Mouse (Mus musculus) limb, embryonic 12.5 days (tissue): Measurements from ENCODE around the gene Magix. TPM values are rescaled to one million over a fixed set of nuclear protein-coding genes. Genes with fewer than 3 reads are reported as not detected.
A peak's percentile ranks its signal among the peaks of the same experiment; 100 is the strongest.
"Not testable (repeated sequence)": the region's sequence is repeated elsewhere in the genome, so short reads cannot be mapped to it uniquely, and the experiment has no call there.

Source experiments
- ATAC-seq: fragments of 200-750 bp; cut with Nextera tagmentation; 2 replicates; pipeline ENCODE4 v1.8.0; 2017; ENCODE audit warnings: low read depth, moderate TSS enrichment; ENCODE audit not compliant: insufficient number of reproducible peaks, insufficient read depth, low FRiP score, low TSS enrichment
- H3K27ac ChIP-seq: fragments of 300-500 bp; sonication (generic); 2 replicates; pipeline ENCODE4 v1.5.1; 2016; ENCODE audit warnings: mild to moderate bottlenecking, moderate library complexity
- H3K27me3 ChIP-seq: fragments of 300-500 bp; sonication (generic); 2 replicates; pipeline ENCODE4 v1.6.1; 2016; ENCODE audit warnings: mild to moderate bottlenecking, moderate library complexity
- H3K36me3 ChIP-seq: fragments of 300-500 bp; sonication (generic); 2 replicates; pipeline ENCODE4 v1.6.1; 2016; ENCODE audit warnings: mild to moderate bottlenecking, moderate library complexity
- H3K4me1 ChIP-seq: fragments of 300-500 bp; sonication (generic); replicated peaks from 2 replicates; pipeline ENCODE4 v1.6.1; 2016
- H3K4me2 ChIP-seq: fragments of 300-500 bp; sonication (generic); 2 replicates; pipeline ENCODE4 v1.6.1; 2016; ENCODE audit warnings: mild to moderate bottlenecking, moderate library complexity
- H3K4me3 ChIP-seq: fragments of 300-500 bp; sonication (generic); replicated peaks from 2 replicates; pipeline ENCODE4 v1.5.1; 2016; ENCODE audit warnings: mild to moderate bottlenecking
- H3K9ac ChIP-seq: fragments of 300-500 bp; sonication (generic); replicated peaks from 2 replicates; pipeline ENCODE4 v1.6.1; 2016; ENCODE audit warnings: mild to moderate bottlenecking, moderate library complexity
- H3K9me3 ChIP-seq: fragments of 300-500 bp; sonication (generic); 2 replicates; pipeline ENCODE4 v1.6.1; 2016; ENCODE audit warnings: mild to moderate bottlenecking, moderate library complexity
- WGBS: fragments of 180-500 bp; shearing (Covaris S2); methylation state at CpG from one replicate; pipeline ENCODE4 v1.1.7; 2016; 5-methylcytosine and 5-hydroxymethylcytosine counted together
- polyA plus RNA-seq: library from polyadenylated mRNA; unstranded; fragments of >200 nt; fragmentation: Nextera tagmentation; extraction: Ambion mirVana; gene quantifications from 2 replicates; pipeline ENCODE4 v1.2.1, GENCODE M21; 2016

Magix gene
- polyA plus RNA-seq, 1 experiment from 2014 or later: not detected

- H3K27ac ChIP-seq, H3K36me3 ChIP-seq, H3K4me1 ChIP-seq, H3K27me3 ChIP-seq, H3K9me3 ChIP-seq, H3K9ac ChIP-seq: not testable (repeated sequence)
- peak within 1 kb of the TSS; percentile 35 for H3K4me3 ChIP-seq
- ATAC-seq: peak; percentile 96
- peak within 1 kb of the TSS; percentile 51 for H3K4me2 ChIP-seq
- WGBS: 15% methylated on average over 22 of the region's 60 CpGs
These were observed 33.3 kb upstream of the Magix start, which contains the start of gene Wdr45 for GRCm38 (mm10) chrX:7714135-7714899. Gene Wdr45, plus strand, starts transcription at chrX:7714333.

DNA sequence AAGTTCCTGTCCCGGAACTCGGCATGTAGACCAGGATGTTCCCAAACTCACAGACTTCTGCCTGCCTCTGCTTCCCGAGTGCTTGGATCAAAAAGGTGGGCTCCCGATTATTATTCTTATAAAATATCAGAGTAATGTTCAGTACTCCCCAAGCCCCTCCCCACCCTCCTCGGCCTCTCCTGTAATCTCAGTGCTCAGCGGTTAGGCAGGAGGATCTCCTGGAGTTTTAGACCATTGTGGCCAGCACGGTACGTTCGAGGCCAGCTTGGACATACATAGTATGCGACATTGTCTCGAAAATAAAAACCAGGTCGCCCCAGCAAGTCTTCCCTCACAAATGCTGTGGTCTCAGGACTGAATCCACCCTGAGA lies 32.7 kb upstream of the Magix start:
- Histone ChIP-seq H3K4me2 (peak overlapping the region; percentile 51), H3K4me3 (peak overlapping the region; percentile 35)
- not testable (repeated sequence) for H3K9me3 ChIP-seq, H3K4me1 ChIP-seq, H3K27ac ChIP-seq, H3K27me3 ChIP-seq, H3K9ac ChIP-seq, H3K36me3 ChIP-seq
- peak; percentile 73 for ATAC-seq
- WGBS: 30% methylated on average over 6 of the region's 12 CpGs

DNA sequence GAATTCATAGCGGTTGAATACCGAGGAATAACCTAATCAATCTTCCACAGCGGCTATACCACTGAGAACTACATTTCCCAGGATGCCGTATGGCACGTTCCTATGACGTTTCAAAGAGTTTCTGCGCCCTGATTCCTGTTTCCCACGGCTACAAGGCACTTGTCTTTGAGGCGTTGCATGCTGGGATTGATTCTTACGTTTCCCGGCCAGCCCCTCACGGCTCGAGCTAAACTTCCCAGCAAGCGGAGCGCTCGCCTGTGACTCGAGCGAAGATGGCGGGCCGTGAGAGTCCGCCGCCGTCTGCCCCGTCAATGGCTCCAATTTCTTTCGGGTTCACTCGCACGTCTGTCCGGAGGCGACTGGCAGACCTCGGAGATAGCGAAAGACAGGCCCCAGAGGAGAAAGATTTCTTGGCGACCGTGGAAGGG lies 15.9 kb upstream of the Magix start, which contains the start of gene Gpkow:
Gpkow (plus strand) TSS at position 178 of the 428 bp plus-strand sequence.
- WGBS: 9% methylated on average over 33 of the region's 33 CpGs
- no peaks in the 10 kb centered on the region for H3K4me1 ChIP-seq
- H3K27me3 ChIP-seq: no peaks in the 10 kb centered on the region

GRCm38 (mm10) chrX:7696520-7696919 lies 15.5 kb upstream of the Magix start:
- peak overlapping the region; percentile 42 for H3K4me2 ChIP-seq
- H3K36me3 ChIP-seq: peaks cover 23% of the 10 kb centered on the region; the same call in 1 of the 2 replicates
- no peaks in the 10 kb centered on the region for H3K27me3 ChIP-seq
- 36% methylated on average over 6 of the region's 6 CpGs for WGBS
- no peaks in the 10 kb centered on the region for H3K4me1 ChIP-seq
- no peak overlapping the region for H3K9ac ChIP-seq
- no peaks in the 10 kb centered on the region for H3K9me3 ChIP-seq
- ATAC-seq: peak; percentile 30; the same call in 1 of the 2 replicates
- peak overlapping the region; percentile 58; the same call in 1 of the 2 replicates for H3K4me3 ChIP-seq
- H3K27ac ChIP-seq: no peak overlapping the region

More for the DNA sequence above, 15.9 kb upstream of the Magix start, which contains the start of gene Gpkow:
- Histone ChIP-seq H3K4me2 (peak within 1 kb of the TSS; percentile 59), H3K27ac (no peak within 1 kb of the TSS), H3K36me3 (peaks cover 26% of the 10 kb centered on the region; the same call in 1 of the 2 replicates), H3K4me3 (peak within 1 kb of the TSS; percentile 58), H3K9ac (peak within 1 kb of the TSS; percentile 59), H3K9me3 (no peaks in the 10 kb centered on the region)
- ATAC-seq: peak; percentile 95

DNA sequence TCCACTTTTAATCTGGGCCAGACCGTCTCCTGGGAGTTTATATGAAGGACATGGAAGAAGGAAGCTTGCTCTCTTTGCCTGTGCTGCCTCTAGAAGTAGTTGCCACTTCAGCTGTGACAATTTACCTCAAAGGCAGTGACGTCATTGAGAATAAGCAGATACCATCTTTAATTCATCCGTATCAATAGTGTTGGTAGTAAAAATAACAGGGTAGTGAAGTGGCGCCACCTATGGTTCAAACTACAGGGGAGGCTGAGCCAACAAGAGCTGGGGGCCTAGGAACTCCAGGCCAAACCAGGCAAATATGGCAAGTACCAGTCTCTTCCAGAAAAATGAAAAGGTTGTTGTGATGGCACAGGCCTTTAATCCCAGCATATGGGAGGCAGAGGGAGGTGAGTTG lies 11.8 kb upstream of the Magix start:
- no peak for ATAC-seq
- Histone ChIP-seq H3K27ac (no peak overlapping the region), H3K4me3 (no peak overlapping the region), H3K4me1 (no peaks in the 10 kb centered on the region), H3K27me3 (no peaks in the 10 kb centered on the region), H3K4me2 (no peak overlapping the region), H3K9me3 (no peaks in the 10 kb centered on the region), H3K36me3 (no peaks in the 10 kb centered on the region), H3K9ac (no peak overlapping the region)
- 37% methylated on average over 4 of the region's 4 CpGs for WGBS

GRCm38 (mm10) chrX:7690486-7690885 lies 9.4 kb upstream of the Magix start:
- WGBS: 67% methylated on average over 3 of the region's 3 CpGs
- H3K4me3 ChIP-seq: no peak overlapping the region
- no peaks in the 10 kb centered on the region for H3K4me1 ChIP-seq
- no peak overlapping the region for H3K4me2 ChIP-seq
- H3K27me3 ChIP-seq: no peaks in the 10 kb centered on the region
- no peak overlapping the region for H3K27ac ChIP-seq
- no peaks in the 10 kb centered on the region for H3K36me3 ChIP-seq
- ATAC-seq: no peak
- H3K9me3 ChIP-seq: no peaks in the 10 kb centered on the region
- no peak overlapping the region for H3K9ac ChIP-seq

DNA sequence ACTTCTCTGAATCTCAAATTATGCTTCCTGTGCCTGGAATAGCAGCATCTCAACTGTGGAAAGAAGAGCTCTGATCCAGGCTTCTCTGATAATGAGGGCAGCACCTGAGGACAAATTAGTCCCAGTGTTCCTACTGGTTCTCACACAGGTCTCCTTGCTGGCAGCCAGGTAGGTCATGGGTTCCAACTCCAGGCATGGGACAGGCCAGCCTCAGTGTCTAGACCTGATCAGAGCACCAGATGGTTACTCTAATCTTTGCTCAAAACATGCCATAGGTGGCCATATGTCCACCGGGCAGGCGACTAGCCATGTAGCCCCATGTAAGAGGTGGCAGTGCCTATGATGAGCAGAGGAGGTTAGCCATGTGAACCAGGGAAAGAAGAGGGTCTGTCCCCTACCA lies 7.3 kb upstream of the Magix start:
- ATAC-seq: no peak
- 82% methylated on average over 2 of the region's 2 CpGs for WGBS

GRCm38 (mm10) chrX:7680057-7680412 lies 1.0 kb downstream of the Magix start:
- ATAC-seq: no peak
- Histone ChIP-seq H3K27me3 (no peaks in the 10 kb centered on the region), H3K9ac (no peak overlapping the region)

More for the DNA sequence above, 7.3 kb upstream of the Magix start:
- Histone ChIP-seq H3K4me3 (no peak overlapping the region), H3K9me3 (no peaks in the 10 kb centered on the region), H3K27ac (no peak overlapping the region), H3K4me1 (no peaks in the 10 kb centered on the region), H3K4me2 (no peak overlapping the region), H3K36me3 (no peaks in the 10 kb centered on the region), H3K27me3 (no peaks in the 10 kb centered on the region), H3K9ac (no peak overlapping the region)

GRCm38 (mm10) chrX:7679405-7680056 lies 1.5 kb downstream of the Magix start:
- ATAC-seq: peak; percentile 92
- H3K9ac ChIP-seq: no peak overlapping the region
- H3K36me3 ChIP-seq: no peaks in the 10 kb centered on the region
- 0 out of 2 replicates have a peak, but pooled peaks cover 4% of the 10 kb centered on the region for H3K9me3 ChIP-seq
- H3K4me2 ChIP-seq: peak overlapping the region; percentile 51
- no peak overlapping the region for H3K27ac ChIP-seq
- 18% methylated on average over 27 of the region's 27 CpGs for WGBS
- peak overlapping the region; percentile 24 for H3K4me3 ChIP-seq
- H3K4me1 ChIP-seq: no peaks in the 10 kb centered on the region
- H3K27me3 ChIP-seq: no peaks in the 10 kb centered on the region

More at GRCm38 (mm10) chrX:7680057-7680412, 1.0 kb downstream of the Magix start:
- Histone ChIP-seq H3K4me2 (peak overlapping the region; percentile 51), H3K4me1 (no peaks in the 10 kb centered on the region), H3K36me3 (no peaks in the 10 kb centered on the region), H3K9me3 (no peaks in the 10 kb centered on the region), H3K4me3 (peak overlapping the region; percentile 24), H3K27ac (no peak overlapping the region)
- WGBS: 13% methylated on average over 12 of the region's 12 CpGs

DNA sequence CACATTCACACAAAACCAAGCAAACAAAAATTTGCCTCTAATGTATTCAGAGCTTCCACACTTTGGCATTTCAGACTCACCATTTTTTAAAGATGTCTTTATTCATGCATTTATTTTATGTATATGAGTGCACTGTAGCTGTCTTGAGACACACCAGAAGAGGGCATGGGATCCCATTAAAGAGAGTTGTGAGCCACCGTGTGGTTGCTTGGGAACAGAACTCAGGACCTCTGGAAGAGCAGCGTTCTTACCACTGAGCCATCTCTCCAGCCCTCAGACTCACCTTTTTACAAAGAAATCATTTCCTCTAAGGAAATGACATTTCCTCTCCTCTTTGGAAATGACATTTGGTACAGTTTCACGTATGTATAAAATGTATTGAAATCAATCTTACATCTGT lies 2.1 kb downstream of the Magix start:
- Histone ChIP-seq H3K4me3 (no peak overlapping the region), H3K9me3 (0 out of 2 replicates have a peak, but pooled peaks cover 4% of the 10 kb centered on the region), H3K9ac (no peak overlapping the region), H3K27ac (no peak overlapping the region), H3K4me2 (no peak overlapping the region), H3K4me1 (0 out of 2 replicates have a peak, but pooled peaks cover 2% of the 10 kb centered on the region), H3K36me3 (no peaks in the 10 kb centered on the region), H3K27me3 (no peaks in the 10 kb centered on the region)
- WGBS: 38% methylated on average over 3 of the region's 3 CpGs
- no peak for ATAC-seq

GRCm38 (mm10) chrX:7675001-7675380 lies 6.1 kb downstream of the Magix start:
- no peak overlapping the region for H3K9ac ChIP-seq
- WGBS: 42% methylated on average over 10 of the region's 10 CpGs
- ATAC-seq: no peak
- H3K36me3 ChIP-seq: no peaks in the 10 kb centered on the region
- H3K9me3 ChIP-seq: 0 out of 2 replicates have a peak, but pooled peaks cover 4% of the 10 kb centered on the region
- H3K27me3 ChIP-seq: no peaks in the 10 kb centered on the region
- H3K4me1 ChIP-seq: 0 out of 2 replicates have a peak, but pooled peaks cover 14% of the 10 kb centered on the region
- peak overlapping the region; percentile 50 for H3K4me2 ChIP-seq
- peak overlapping the region; percentile 62; the same call in 1 of the 2 replicates for H3K27ac ChIP-seq
- H3K4me3 ChIP-seq: peak overlapping the region; percentile 26; the same call in 1 of the 2 replicates
